Mouse (Mus musculus): ENCODE results near the gene Pfn4. TPM values are rescaled to one million over a fixed set of nuclear protein-coding genes. Genes with fewer than 3 reads are reported as not detected.
"Not testable (repeated sequence)": the region's sequence is repeated elsewhere in the genome, so short reads cannot be mapped to it uniquely, and the experiment has no call there.

The Pfn4 gene
- 1.5 and 3.5 TPM in 2 replicates for total RNA-seq (2017)

DNA sequence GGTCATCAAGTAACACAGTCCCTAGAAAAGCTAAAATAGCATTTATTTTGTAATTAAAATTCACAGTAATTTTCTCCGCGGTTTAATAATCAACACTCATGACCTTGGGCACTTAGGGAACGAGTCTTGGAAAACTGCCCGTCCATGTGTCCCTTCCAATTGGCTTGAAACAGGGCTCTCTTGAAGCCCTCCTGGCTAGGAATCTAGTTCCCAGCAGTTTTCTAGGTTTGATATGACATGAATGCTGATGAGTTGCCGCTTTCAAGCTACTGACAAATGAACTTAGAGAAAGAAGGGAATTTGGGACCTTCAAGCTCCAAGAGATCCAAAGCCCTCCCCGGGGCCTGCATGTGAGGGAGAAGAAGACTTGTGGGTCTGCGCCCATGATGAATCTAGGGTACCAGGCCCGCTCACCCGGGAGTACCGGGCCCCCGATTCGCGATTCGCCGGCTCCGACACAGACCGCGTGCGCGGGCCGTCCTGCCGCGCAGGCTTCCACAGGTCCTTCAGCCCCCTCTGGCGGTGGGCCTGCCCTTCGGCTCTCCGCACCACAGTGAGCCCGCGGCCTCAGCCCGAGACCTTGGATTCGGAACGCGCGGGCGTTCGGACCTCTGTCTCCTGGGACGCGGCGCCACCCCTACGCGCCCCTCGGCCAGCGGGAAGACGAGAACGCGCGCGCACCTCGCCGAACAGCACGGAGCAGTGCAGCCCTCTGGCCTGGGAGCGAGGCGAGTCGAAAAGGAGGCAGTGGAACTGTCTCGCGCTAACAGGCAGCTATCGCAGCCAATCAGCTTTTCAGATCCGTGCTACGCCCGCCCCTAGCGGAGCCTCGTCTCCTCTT lies at the start of gene Pfn4, which contains the start of gene Fam228b:
Pfn4 (plus strand) TSS at position 531 of the 841 bp plus-strand sequence.
Fam228b (minus strand) TSS at position 776 of the 841 bp plus-strand sequence.
- peak; percentile 93 to 98 for ATAC-seq (replicated peaks in 1 of 2; ENCODE audit: insufficient read depth in 1 of 2, low FRiP score in 2 of 2, low TSS enrichment in 1 of 2, low read depth in 1 of 2, poor library complexity in 2 of 2, severe bottlenecking in 2 of 2)

DNA sequence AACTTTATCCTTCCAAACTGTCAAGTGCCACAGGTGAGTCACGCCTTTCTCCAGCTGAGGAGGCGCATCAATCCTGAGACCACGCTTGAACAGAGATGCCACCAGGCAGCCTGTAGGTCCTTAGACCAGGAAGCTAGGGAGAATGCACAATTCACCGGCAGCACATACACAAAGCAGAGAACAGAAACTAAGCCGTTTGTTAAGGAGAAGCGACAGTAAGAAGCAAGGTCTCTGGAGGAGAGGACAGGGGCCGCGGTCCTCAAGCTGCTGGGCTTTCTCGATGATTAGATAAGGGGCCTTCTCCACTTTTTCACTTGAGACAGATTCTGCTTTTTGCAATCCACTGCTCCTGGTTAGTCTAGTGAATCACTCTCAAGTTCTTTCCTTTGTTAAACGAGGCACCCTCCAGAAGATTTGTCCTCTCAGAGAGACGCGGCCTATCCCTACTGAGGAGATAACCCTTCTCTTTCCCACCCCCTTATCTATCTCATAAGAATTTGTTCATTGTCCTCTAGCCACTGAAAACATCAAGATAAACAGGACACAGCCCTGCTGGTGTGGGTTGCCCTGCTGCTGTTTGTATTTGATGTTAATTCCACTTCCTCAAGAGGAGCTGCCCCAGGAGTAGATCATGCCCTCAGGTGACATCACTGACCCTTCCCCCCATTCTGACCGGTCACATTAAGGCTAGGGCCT lies 49.6 kb upstream of the Pfn4 start:
- no peak for ATAC-seq (replicated peaks in 1 of 2; ENCODE audit: insufficient read depth in 1 of 2, low FRiP score in 2 of 2, low TSS enrichment in 1 of 2, low read depth in 1 of 2, poor library complexity in 2 of 2, severe bottlenecking in 2 of 2)

- ATAC-seq (replicated peaks in 1 of 2; ENCODE audit: insufficient read depth in 1 of 2, low FRiP score in 2 of 2, low TSS enrichment in 1 of 2, low read depth in 1 of 2, poor library complexity in 2 of 2, severe bottlenecking in 2 of 2): no peak
Observed at GRCm38 (mm10) chr12:4719762-4720754, 48.8 kb upstream of the Pfn4 start.

GRCm38 (mm10) chr12:4729165-4729564 lies 39.7 kb upstream of the Pfn4 start:
- no peak for ATAC-seq (replicated peaks in 1 of 2; ENCODE audit: insufficient read depth in 1 of 2, low FRiP score in 2 of 2, low TSS enrichment in 1 of 2, low read depth in 1 of 2, poor library complexity in 2 of 2, severe bottlenecking in 2 of 2)

- ATAC-seq (replicated peaks in 1 of 2; ENCODE audit: insufficient read depth in 1 of 2, low FRiP score in 2 of 2, low TSS enrichment in 1 of 2, low read depth in 1 of 2, poor library complexity in 2 of 2, severe bottlenecking in 2 of 2): no peak
Observed at GRCm38 (mm10) chr12:4731629-4732028, 37.2 kb upstream of the Pfn4 start.

- ATAC-seq (replicated peaks in 1 of 2; ENCODE audit: insufficient read depth in 1 of 2, low FRiP score in 2 of 2, low TSS enrichment in 1 of 2, low read depth in 1 of 2, poor library complexity in 2 of 2, severe bottlenecking in 2 of 2): no peak
Observed at GRCm38 (mm10) chr12:4732332-4732731, 36.5 kb upstream of the Pfn4 start.

DNA sequence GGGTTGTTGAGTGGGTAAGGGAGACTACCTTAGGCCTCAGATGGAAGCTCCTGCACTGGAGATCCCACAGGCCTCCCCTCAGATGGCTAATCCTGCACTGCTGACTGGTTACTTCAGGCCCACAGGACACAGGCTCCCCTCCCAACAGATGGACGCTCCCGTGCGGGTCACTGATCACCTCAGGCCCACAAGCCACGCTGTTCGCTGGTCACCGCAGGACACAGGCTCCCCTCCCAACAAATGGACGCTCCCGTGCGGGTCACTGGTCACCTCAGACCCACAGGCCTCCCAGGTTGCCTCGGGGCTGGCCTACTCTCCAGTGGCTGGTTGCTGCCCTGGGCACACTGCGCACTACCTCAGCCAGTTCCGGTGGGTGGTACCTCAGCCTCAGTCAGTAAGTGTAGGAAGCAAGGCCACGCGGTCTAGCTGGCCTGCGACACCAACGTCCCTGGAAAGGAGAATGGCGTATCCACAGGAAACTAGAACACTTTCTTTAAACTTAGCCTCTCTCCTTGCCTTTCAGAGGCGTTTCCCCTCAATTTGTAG lies 30.7 kb upstream of the Pfn4 start, which contains the start of gene Fam228a:
Fam228a (minus strand) TSS at position 400 of the 546 bp plus-strand sequence.
- ATAC-seq (replicated peaks in 1 of 2; ENCODE audit: insufficient read depth in 1 of 2, low FRiP score in 2 of 2, low TSS enrichment in 1 of 2, low read depth in 1 of 2, poor library complexity in 2 of 2, severe bottlenecking in 2 of 2): no peak

DNA sequence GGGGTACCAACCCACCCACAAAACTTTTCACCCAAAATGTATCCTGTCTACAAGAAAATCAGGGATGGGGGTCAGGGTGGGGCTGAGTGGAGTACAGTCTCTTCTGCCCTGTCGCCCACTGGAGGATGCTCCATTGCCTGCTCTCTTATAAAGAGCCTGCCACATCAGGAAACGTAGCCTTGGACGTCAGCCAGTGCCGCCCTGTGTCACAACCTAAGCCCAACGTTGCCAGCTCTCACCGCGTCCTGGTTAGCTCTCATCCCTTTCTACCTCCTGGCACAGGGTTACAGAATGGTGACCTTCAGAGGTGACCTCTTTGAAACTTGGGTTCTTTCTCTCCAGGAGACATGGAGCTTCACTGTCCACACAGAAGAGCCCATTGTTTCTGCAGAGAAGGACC lies 28.0 kb upstream of the Pfn4 start:
- no peak for ATAC-seq (replicated peaks in 1 of 2; ENCODE audit: insufficient read depth in 1 of 2, low FRiP score in 2 of 2, low TSS enrichment in 1 of 2, low read depth in 1 of 2, poor library complexity in 2 of 2, severe bottlenecking in 2 of 2)

- no peak for ATAC-seq (replicated peaks in 1 of 2; ENCODE audit: insufficient read depth in 1 of 2, low FRiP score in 2 of 2, low TSS enrichment in 1 of 2, low read depth in 1 of 2, poor library complexity in 2 of 2, severe bottlenecking in 2 of 2)
Observed at GRCm38 (mm10) chr12:4742183-4742582, 26.6 kb upstream of the Pfn4 start.

DNA sequence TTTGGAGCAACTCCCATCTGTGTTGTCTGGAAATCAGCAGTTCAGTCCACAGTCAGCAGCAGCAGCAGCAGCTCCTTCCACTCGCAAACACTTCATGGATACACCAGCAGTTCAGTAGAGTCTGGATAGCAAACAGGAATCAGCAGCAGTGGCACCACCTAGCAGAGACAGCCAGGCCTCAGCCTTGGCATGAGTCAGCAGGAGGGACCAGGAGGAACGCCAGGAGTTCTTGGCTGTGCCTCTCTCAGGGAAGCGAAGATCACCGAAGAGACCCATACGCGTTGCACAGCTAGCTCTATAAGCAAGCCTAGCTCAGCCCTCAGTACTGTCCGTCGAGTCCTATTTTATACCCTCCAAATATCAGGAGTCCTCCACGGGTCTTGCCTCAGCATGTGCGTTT lies 24.3 kb upstream of the Pfn4 start:
- no peak for ATAC-seq (replicated peaks in 1 of 2; ENCODE audit: insufficient read depth in 1 of 2, low FRiP score in 2 of 2, low TSS enrichment in 1 of 2, low read depth in 1 of 2, poor library complexity in 2 of 2, severe bottlenecking in 2 of 2)

GRCm38 (mm10) chr12:4754451-4754850 lies 14.4 kb upstream of the Pfn4 start:
- not testable (repeated sequence) for ATAC-seq (replicated peaks in 1 of 2; ENCODE audit: insufficient read depth in 1 of 2, low FRiP score in 2 of 2, low TSS enrichment in 1 of 2, low read depth in 1 of 2, poor library complexity in 2 of 2, severe bottlenecking in 2 of 2)

DNA sequence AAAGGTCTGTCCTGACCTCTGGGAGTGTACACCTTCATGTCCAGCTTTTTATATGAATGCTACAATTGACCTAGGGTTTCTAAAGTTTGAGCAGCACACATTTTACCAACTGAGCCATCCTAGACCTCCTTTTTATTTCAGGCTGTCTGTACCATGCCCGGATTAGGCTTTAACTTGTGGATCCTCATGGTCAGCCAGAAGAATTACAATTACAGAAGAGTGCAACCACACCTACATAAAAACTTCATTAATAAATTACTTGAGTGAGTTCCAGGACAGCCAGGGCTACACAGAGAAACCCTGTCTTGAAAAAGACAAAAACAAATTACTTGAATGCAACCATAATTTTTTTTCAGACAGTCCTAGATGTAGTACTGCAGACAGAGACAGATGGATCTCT lies 11.8 kb upstream of the Pfn4 start:
- ATAC-seq (replicated peaks in 1 of 2; ENCODE audit: insufficient read depth in 1 of 2, low FRiP score in 2 of 2, low TSS enrichment in 1 of 2, low read depth in 1 of 2, poor library complexity in 2 of 2, severe bottlenecking in 2 of 2): no peak

DNA sequence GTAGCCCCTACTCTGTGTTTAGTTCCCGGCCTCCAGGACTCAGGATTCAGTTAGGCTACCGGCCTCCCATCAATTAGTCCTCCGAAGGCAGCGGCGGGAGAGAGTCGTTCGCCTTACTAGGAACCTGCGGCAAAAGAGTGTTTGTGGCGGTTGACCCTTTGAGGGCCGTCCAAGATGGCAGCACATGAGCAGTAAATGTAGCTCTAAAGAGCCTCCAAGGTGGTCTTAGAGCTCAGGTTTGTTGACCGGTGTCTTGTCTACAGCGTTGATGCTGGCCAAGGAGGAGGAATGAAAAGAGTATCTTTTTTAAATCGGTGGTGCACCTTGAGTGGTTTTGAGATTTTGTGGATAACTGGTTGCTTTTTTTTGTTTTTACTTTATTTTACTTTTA lies 506 bp downstream of the Pfn4 start:
- ATAC-seq (replicated peaks in 1 of 2; ENCODE audit: insufficient read depth in 1 of 2, low FRiP score in 2 of 2, low TSS enrichment in 1 of 2, low read depth in 1 of 2, poor library complexity in 2 of 2, severe bottlenecking in 2 of 2): peak; percentile 29 to 30; a peak in 3 of 4 replicates

DNA sequence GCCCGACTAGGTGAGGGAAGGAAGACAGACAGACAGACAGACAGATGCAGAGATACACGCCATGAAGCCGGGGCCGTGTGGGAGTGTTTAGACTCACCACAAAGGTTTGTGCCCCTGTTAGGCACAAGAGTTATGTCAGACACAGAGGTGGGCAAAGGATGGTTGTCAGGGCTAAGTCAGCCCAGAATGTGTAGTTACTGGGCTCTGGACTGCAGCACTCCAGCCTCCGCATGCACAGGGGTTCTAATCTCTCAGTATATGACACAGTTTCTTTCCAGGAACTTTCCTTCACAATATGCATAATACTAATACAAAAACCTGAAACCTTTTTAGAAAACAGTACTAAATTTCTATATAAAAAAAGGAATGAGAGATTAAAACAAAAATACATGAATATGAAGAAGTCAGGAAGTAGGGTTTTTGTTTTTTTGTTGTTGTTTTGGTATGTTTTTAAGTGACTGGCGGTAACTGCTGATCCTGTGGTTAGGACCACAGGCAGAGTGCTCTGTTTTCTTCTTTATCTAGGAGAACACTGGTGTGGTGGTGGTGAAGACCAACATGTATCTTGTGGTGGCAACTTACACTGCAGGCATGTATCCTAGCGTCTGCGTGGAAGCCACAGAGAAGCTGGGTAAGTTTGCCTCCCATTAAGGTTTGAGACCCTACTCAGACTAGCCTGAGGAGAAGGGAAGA lies 6.2 kb downstream of the Pfn4 start:
- ATAC-seq (replicated peaks in 1 of 2; ENCODE audit: insufficient read depth in 1 of 2, low FRiP score in 2 of 2, low TSS enrichment in 1 of 2, low read depth in 1 of 2, poor library complexity in 2 of 2, severe bottlenecking in 2 of 2): peak in 1 of 2 experiments; percentile 36; a peak in 1 of 4 replicates

DNA sequence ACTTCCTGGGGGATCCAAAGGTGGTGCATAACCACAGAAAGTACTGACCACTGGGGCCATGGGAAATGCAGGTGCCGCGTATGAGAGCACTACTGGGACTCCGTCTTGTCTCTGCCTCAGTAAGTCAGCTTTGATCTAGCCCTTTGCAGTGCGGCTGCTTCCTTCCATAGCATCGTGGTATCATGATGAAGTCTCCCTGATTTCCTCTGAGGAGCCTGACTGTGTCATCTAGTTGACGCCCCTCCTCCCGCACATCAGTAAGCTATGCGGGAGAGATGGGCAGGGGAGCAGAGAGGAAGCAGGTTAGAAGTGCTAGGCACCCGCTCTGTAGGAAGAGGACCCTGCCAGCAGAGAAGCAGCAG lies 6.7 kb downstream of the Pfn4 start:
- ATAC-seq (replicated peaks in 1 of 2; ENCODE audit: insufficient read depth in 1 of 2, low FRiP score in 2 of 2, low TSS enrichment in 1 of 2, low read depth in 1 of 2, poor library complexity in 2 of 2, severe bottlenecking in 2 of 2): peak in 1 of 2 experiments; percentile 25; a peak in 1 of 4 replicates

DNA sequence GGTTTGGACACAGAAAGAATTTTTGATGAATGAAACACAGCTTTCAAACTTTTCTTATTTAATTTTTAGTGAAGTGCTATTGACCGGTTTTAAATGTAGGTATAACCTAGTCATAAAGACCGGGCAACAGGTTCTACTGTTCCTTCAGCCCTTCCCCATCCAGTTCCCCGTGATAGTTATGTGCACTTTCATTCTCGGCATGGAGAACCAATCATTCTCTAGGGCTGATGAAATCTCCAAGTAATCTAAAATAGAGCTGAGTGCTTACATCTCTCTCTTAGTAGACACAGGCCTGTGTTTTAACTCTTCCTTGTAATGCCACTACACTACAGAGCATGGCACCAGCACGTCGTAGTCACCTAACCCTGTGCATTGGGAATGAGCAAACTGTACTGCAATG lies 8.9 kb downstream of the Pfn4 start:
- no peak for ATAC-seq (replicated peaks in 1 of 2; ENCODE audit: insufficient read depth in 1 of 2, low FRiP score in 2 of 2, low TSS enrichment in 1 of 2, low read depth in 1 of 2, poor library complexity in 2 of 2, severe bottlenecking in 2 of 2)

GRCm38 (mm10) chr12:4780245-4780644 lies 11.4 kb downstream of the Pfn4 start:
- no peak for ATAC-seq (replicated peaks in 1 of 2; ENCODE audit: insufficient read depth in 1 of 2, low FRiP score in 2 of 2, low TSS enrichment in 1 of 2, low read depth in 1 of 2, poor library complexity in 2 of 2, severe bottlenecking in 2 of 2)

Data from hematopoietic stem cell, adult 5-6 weeks (primary cell).